Mouse (Mus musculus): ENCODE measurements around the gene P3h2.

Gene P3h2

DNA sequence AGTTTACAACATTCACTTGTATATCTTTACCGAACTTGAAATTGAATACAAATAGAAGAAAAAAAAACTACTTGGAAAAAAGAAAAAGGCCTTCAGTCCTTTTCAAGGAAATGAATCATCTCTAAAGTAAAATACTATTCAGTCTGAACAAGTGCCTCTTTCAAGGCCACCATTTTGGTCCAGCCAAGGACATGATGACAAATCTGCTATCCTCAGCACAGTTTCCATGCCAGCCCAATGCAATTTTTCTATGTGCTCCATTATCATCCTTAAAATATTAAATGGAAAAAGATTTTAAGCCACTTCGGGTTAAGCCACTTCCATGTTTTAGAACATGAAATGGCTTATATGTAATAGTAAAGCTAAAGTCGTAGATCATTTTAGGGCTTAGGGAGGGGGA, 35.2 kb downstream of the P3h2 start:
- DNase-seq (ENCODE audit: low spot score in 2 of 2): no peak

DNA sequence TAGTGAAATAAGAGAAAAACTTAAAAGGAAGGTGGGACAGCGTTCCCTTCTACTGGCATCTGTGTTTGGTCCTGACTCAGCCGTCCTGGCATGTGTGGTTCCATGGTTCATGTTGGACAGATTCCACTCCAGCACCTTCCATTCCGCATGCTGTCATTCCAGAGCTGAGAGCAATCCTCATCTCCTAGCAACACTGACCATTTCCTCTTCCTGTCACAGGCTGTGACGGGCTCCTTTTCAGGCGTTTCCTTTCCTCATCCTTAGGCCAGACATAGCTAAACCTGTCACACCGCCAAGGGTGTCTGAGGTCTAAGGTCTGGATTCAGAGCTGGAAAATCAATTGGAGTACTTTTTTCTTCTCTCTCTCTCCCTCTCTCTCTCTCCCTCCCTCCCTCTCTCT, 40.5 kb downstream of the P3h2 start:
- no peak for DNase-seq (ENCODE audit: low spot score in 2 of 2)

DNA sequence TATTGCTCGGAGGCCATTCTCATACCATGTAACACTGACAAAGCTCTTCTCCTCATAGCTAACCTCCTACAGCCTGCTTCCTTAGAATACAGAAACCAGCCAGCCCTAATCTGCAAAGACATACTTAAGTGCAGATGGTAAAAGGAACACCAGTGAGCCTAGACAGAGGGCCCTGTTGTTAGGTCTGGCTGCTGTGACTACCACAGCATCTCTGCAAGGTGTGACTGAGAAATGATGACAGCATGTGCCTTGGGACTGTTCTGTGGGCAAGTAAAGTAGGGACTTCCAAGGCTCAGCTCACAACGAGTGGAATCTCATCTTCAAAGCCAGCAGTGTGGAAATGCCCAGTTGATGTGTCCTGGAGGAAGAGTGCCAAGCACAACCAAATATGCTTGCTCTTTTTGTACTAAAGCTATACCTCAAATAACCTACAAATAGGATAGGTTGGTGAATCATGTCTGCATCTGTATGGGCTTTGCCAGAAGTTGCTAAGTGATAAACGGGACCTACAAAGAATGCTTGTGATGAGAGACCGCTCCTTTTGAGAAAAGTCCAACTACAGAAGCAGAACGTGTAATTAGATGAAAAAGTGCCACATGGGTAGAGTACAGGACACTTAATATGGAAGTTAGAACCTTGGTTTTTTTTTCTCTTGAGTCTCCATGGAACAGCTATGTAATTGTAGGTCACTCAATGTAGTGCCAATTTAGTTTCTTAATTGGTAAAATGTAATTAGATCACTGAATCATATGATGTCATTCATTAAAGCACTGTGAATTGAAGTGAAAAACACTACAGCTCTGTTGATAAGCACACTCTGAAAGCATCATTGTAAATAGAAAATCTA, 45.1 kb downstream of the P3h2 start:
- DNase-seq (ENCODE audit: low spot score in 2 of 2): no peak

DNA sequence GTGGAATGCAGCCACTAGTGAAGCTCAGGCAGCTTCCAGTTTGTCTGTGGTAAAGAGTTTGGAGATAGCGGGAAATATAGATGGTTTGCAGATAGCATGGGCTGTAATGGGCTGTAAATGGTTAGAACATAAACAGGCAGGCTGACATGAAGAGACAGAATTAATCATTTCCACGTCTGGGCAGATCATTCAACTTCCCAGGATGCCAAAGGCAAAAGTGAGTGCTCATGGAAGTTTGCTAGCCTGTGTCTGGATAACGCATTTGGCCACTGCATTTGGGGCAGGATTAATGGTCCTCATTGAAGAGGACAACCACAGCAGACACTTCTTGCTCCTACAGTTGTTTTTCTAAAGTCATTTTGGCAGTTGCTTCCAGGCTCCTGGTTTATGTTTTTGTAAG, 52.0 kb downstream of the P3h2 start:
- DNase-seq (ENCODE audit: low spot score in 2 of 2): no peak

DNA sequence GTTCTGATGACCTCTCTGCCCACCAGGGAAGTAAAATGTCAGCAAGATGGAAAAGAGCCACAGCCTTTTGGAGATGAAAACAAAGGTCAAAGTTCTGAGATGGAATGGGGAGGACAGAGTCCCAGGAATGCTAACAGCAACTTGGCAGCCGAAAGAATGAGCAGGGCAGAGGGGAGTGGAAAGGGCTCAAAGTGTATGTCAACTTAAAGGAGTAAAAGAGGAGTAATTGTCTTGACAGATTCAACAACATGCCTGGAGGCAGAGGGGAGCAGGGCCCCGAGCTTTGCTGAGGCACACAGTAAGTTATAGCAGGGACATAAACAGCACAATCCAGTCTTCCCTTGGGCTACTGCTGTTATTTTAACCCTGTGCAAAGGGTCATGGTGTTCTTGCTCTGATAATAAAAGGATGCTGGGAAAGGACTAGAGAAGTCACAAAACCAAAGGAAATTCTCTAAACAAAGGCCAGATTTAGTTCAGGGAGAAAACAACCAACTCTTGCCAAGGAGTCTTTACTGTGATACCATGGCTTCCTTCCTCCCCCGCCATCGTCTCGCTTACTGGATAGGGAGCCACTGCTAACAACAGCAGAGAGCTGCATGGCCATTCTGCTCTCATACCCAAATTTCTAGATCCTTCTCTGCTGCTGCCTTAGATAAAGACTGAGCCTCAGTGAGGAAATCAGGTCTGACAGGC, 56.0 kb downstream of the P3h2 start:
- DNase-seq (ENCODE audit: low spot score in 2 of 2): no peak

DNA sequence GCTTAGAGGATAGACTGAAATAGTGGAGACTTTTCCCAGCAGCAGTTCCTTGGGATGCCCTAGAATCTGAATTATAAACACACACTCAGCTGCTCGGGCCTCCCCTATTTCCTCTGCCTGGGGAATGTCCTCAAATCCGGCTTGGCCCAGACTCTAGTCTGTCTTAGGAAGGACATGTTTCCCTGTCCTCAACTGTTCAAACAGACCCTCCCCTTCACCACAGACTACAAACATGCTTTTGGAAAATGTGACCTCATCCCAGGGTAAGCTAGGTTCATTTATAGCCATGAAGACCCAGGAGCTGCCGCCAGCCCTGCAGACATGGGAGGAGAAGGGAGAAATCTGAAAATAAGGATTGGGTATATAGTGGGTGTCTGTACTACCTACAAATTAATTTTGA, 57.7 kb downstream of the P3h2 start:
- DNase-seq (ENCODE audit: low spot score in 2 of 2): no peak

DNA sequence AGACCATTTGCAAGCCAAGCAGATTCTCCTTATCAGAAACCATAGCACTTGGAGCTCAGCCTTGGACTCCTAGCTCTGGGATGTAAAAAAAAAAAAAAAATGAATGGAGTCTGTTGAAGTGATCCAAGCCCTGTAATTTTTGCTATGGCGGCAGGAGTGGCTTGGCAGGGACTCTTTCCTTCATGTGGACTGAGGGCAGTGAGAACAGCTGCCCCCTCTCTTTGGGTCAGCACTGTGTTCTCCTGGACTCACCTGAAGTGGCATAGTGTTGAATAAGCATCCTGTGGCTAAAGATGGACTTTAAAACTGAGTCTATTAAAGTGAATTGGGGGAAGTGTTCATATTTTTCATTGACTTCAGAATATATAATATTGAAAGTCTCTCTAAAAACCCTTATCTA, 58.2 kb downstream of the P3h2 start:
- no peak for DNase-seq (ENCODE audit: low spot score in 2 of 2)

DNA sequence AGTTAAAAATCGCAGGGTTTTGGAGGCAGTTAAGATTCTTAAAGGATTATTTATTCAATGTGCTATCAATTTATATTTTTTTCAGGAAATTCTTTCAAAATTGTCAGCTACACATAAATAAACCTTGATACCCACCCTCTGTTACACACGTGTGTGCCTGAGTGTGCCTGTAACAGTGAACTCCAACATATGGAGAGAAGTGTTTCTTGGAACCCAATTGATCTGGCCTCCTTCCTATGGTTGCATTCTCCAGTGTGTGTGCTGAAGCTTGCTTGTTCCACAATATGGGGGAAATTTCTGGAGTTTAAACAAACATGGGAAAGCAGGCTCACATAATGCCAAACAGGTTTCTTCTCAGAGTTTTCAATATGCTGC, 63.7 kb downstream of the P3h2 start:
- DNase-seq (ENCODE audit: low spot score in 2 of 2): no peak

DNA sequence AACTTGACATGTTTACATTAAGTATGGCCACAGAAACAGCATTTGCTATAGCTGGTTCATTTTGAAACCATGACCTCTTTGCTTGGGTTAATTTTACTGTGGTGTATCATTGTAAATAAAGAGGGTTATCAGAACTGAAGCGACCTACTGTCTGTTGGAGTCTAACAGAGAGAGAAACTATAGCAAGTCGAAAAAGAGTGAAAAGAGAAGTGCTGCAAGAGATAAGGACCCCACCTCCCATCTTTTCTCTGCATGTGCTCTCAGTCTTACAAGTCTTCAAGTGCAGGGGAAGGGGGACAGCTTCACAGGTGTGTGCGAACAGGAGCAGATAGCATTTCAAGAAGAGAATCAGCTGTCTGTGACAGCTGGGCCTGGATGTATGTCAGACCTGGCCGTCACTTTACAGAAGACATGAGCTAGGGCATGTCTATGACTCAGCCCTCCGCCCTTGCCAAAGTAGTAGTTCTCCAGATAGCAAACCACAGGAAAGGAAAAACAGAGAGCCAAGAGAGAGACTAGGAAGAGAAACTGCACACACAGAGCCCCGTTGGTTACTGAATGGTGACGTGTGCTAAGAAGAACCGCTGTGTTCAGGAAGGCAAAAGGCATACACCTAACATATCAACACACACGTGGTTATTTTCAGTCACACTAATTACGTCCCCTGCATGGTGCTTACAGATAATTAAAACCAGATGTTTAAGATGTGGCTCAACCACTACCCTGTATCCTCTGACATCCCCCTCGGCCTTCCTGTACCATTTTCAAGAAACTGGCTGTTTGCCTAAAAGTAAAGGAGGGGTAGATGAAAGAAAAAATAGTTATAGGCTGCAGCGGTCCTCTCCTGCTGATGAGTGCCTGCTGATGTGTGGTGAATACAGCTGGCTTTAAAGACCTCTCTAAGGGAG, 64.3 kb downstream of the P3h2 start:
- DNase-seq (ENCODE audit: low spot score in 2 of 2): no peak

DNA sequence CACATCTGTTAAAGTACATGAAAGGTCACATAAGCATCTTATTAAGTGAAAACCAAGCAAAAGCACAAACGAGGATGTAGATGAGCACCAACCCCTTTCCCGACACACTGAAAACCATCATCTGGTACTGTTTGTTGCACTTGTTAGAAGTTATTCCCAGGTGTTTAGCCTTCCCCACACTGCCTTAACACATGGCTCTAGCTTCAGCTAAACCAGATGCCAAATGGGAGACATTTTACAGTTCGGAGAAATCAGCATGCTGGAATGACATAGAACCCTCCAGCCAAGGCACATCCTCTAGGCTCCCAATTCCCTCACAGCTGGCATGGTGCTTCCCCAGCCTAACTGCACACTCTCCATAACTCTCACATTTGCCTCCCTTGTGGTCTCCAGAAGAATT, 66.3 kb downstream of the P3h2 start:
- no peak for DNase-seq (ENCODE audit: low spot score in 2 of 2)

DNA sequence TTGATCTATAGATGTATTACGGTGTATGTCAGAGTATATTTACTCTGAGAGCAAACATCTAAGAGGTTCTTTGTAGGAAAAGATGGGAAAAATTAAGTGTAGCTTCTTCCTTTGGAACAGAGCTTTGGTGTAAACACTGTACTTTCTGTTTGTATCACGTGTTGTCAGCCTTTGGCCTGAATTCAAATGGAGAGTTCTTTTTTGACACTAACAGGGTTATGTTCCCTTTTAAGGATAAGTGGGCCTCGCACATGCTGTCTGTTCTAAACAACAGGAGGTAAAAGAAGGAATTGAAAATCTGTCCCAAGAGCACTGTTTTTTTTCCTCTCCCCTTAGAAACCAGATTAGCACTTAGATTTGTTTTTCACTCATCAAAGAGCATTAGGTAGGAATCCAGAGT, 70.1 kb downstream of the P3h2 start:
- no peak for DNase-seq (ENCODE audit: low spot score in 2 of 2)

DNA sequence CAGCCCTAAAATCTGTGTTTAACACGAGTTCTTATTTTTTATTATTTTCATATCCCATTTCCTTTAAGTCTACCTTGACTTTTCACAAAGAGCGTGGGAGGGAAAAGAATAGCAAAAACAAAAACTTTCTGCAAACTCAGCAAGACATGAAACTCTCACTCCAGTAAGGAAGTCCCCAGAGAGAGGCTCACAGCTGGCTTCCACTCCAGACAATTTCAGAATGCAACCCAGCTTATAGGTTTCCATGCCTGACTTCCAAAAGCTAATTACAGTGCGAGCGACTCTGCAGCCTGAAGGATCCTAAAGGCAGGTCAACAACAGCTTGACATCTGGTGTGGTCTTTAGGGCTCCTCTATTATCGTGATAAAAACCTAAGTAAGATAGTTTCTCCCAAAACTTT, 70.5 kb downstream of the P3h2 start:
- DNase-seq (ENCODE audit: low spot score in 2 of 2): no peak

DNA sequence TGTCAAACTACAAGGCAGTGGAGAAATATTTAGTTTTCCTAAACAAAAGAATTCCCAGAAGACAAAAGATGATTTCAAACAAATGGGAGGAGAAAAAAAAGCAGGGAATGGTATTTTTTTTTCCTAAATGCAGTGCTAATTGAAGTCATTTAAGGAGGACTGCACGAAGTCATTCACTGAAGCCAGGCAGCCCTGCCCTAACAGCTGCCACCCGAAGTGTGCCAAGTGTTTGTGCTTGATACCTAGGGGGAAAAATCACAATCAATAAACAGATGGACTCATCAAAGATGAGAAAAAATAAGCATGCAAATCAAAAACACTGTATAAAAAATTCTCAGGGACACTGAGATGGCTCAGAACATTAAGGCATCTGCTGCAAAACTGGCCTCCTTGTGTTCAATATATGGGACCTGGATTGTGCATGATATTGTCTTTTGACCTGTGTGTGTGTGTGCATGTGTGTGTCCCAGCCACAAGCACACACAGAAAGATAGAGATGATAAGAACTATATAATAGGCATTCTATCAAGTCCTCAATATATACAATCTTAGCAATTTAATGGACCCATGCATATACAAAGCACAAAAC, 76.1 kb downstream of the P3h2 start:
- DNase-seq (ENCODE audit: low spot score in 2 of 2): no peak

DNA sequence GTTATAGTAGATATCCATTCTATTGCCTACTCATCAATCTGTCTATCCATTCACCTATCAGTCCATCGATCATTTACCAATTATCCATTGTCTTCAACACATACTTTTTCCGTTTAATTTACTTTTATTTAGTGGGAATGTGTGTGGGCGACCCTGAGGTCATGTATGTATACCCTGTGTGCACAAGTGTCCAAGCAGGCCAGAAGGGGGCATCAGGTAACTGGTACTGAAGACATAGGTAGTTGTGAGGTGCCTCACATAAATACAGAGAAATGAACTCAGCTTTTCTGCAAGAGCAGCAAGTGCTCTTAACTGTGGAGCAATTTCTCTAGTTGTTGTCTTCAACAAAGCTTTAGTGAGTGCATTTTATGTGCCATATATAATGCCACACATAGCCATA, 79.2 kb downstream of the P3h2 start:
- DNase-seq (ENCODE audit: low spot score in 2 of 2): no peak

DNA sequence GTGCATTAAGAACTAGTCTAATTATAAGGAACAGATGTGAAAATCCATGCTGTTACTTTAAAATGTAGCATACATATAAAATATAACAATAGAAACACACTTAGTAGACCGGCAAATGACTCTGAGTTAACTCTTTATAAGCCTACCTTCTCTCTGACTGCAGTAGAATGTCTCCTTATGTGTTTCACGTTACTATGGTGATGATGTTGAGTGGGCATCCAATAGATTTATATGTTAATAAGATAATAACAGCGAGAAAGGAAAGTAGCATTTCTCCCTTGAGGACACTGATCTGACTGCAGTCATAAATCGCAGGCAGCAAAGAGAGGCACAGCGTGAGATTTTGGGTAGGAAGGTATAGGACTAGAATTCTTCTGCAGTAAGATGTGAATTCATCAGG, 81.0 kb downstream of the P3h2 start:
- no peak for DNase-seq (ENCODE audit: low spot score in 2 of 2)

DNA sequence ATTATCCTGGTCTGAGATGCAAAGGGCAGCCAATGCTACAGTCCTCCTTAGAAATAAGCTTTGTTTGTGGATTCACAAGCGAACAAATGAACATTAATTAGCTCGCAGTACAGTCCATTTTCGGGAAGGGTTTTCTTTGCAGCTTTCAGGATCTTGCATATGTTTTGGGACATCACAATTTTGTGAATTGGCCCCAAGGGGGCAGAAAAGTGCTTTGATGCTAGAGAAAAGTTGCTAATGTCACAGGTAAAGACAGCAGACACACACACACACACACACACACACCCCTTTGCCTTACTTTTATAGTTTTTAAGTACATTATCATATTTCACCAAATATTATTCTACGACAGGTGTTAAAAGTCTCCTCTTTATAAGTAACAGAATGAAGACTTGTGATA, 82.2 kb downstream of the P3h2 start:
- no peak for DNase-seq (ENCODE audit: low spot score in 2 of 2)

DNA sequence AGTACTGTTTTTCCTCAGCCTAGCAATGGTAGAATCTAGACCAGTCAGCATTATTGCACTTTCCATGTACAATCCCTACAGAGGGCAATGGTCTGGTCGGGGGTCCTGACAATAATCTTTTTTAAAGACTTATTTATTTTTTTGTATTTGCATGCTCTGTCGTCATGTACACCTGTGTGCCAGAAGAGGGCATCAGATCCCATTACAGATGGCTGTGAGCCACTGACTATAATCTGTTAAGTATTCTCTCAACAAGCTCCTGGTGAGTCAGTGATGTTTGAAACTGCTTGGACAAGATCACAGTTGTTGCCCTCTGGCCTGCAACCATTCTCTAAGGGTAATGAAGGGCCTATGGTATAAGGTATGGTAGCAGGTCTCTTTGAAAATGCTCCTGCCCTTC, 83.8 kb downstream of the P3h2 start:
- DNase-seq (ENCODE audit: low spot score in 2 of 2): no peak

DNA sequence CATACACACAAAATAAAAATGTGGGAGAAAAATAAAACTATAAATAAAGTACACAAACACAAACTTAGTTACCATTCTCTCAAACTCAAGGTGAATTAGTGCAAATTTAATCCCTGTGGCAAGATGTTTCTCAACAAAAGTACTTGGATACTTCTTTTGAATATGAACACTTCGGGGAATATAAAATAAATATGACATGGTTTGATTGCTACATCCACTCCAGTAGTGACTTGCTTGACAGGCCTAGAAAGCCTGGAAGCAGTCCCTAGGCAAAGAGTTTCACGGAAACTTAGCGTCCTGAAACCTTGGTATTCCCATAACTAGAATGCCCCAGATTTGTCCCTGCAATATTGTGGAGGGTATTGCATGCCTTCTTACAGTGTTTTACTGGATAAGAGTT, 99.8 kb downstream of the P3h2 start:
- DNase-seq (ENCODE audit: low spot score in 2 of 2): no peak

DNA sequence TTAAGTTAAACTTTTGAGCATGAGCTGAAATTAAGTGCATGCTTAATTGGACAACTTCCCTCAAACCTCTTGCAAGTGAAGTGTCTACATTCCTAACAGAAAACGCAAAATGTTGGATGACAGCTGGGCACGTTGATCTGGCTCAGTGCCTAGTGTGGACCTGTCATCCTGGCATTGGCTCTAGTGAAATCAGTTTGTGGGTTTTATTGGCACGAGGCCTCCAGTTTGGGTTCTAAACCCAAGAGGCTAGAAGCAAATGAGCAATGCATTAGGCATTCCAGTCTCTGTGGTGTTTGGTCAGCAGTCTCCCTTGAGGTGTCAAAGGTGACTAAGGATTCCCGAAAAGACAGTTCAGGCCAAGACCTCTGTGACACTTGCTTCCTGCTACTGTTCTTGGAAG, 102.3 kb downstream of the P3h2 start:
- DNase-seq (ENCODE audit: low spot score in 2 of 2): no peak

DNA sequence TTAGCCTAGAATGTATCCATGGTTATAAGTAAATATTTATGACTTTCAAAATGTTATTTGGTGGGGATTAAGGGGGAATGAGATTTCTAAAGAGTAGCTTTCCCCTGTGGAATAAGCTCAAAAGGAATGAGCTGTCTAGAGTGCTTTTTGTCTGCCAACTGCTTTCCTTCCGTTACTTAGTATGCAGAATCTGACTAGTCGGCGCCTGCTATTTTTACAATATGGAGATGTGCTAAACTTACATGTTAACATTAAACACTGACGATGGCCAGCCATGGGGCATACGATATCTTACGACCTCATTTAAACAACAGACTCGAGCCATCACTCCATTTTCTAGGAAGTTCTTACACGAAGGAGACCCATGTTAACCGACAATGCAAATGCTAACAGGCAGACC, 102.7 kb downstream of the P3h2 start:
- no peak for DNase-seq (ENCODE audit: low spot score in 2 of 2)

DNA sequence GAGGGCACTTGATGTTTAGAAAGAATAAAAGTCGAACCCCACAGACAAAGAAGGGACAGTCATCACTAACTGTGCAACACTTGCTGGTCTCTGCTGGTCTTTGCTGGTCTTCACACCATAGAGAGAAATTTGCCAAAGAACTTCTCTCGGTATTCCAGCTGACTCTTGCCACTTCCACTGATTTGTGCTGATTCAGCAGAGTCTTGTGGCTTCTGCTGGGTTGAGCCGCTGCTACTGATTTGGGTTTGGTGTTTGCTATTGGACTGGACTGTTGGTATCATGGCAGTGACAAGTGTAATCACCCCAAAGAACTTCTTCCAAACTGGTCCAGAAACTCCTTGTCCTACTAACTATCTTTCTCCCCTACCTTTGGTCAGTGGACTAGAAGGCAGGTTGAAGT, 111.0 kb downstream of the P3h2 start:
- no peak for DNase-seq (ENCODE audit: low spot score in 2 of 2)

DNA sequence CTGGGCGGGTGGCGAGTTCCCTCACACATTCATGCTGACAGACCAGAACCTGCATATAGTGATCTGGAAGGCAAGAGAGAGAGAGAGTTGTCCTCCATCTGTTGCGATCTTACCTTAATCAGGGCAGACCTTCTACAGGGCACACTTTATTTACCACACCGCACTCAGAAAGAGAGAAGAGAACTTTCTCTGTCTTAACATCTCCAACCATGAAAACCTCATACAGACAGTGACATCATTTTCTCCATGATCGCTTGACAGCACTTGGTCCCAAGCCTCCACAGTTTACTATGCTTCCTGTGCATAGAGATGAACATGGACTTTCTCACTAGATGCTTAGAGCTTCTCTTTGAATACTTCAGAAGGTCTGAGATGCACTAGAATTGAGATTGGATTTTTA, 118.4 kb downstream of the P3h2 start:
- DNase-seq (ENCODE audit: low spot score in 2 of 2): no peak

All from right cerebral cortex, postnatal 36 days (tissue).